Mouse (Mus musculus): ENCODE results near the gene Slc10a7.

The Slc10a7 gene

DNA sequence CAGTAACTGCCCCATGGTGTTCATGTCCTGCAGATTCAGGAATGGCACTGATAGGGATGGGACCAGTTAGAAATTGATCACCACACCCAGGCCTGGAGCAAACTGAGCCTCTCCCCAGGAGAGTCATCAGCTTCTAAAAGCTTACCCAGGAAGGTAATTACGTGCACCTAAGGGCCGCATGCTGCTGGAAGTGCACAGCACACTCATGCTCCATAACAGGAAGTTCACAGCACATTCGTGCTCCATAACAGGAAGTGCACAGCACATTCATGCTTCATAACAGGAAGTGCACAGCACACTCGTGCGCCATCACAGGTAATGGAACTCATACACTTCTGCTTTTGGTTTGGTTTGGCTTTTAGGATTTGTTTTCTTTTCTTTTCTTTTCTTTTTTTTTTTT is 114.8 kb downstream of the Slc10a7 start:
- 86% methylated on average over 5 of the region's 5 CpGs for WGBS

DNA sequence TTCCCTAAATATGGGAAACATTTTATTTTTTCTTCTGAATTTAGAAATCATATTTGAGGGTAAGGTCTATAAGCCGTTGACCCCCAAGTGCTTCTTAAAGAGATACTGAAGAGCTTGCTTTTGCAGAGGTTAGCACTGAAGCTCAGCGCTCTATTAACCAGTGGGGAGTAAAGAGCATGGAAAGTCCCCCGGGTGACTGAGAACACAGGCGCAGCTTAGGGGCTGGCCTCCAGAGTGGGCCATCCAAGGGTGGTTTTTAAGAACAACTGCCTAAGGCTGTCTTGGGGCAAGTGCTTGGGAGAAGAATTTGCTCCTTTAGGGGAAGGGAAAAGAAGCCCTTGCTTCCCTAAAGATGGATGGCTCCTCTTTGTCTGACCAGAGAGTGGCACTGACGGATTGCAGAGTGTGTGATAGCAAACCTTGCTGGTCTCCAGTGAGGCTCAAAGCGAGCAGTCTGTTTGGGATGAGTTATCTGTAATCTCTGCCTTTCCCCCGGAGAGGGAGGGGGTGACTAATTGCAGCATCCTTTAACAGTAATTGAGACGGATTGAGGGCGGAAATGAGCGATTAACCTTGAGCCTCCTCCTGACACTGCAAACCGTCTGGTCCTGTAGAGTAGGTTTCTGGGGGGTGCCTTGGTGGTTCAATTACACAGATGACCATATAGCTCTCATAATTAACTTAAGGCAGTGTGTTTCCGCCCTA is 115.7 kb downstream of the Slc10a7 start:
- WGBS, result 85% methylated on average over 12 of the region's 12 CpGs

DNA sequence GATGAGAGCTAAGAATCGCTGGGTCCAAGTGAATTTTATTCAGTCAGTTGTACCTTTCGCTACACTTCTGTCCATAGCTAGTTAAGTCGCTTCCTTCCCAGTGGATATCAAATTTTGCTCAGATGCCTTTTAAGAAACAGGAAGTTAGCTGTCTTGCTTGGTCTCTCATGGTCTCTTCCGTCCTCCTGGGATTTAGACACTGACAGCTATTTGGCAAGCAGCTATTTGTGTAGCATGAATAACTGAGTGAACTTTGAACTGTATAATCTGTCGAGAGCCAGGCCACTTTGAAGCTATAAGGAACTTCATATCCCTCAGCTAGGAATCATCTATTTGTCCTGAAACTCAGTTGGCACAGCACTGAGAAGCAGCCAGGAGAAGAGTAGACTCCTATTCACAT is 117.5 kb downstream of the Slc10a7 start:
- 74% methylated on average over 5 of the region's 5 CpGs for WGBS

DNA sequence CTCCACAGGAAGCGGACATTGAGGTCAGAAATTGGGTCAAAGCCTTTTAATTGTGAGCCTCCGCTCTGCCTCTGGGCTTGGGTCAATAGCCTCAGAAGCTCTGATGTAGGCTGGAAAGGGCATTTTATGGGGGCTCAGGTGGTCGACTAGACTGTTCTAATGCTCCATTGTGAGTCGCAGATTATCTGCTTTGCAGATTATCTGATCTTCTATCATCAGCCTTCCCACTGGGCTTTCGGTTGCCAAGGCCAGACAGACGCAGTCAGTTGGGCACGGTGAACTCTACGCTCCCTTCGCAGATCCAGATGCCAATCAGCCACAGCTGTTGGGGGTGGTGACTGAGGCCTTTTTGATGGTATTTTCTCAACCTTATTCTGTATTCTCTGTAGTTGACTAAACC is 118.6 kb downstream of the Slc10a7 start:
- WGBS, result 78% methylated on average over 9 of the region's 9 CpGs

GRCm38 (mm10) chr8:78630414-78631164 is 121.4 kb downstream of the Slc10a7 start:
- WGBS, result 60% methylated on average over 19 of the region's 19 CpGs

DNA sequence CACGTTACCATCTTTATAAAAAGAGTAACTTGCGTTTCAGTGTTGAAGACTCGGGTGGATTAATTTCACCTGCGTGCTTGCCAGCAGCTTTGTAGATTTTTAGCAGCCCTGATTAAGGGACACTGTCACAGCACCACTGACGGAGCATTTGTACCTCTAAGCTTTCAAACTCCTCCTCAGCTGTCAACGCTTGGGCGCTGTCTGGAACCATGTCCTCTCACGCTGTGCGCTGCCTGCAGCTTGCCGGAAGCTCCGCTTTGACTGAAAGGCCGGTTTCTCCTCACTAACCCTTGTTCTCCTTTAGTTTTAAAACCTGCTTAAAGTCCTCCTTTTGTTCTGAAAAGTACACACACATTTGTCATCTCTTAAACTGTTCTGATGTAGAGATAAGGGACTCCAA is 123.9 kb downstream of the Slc10a7 start:
- 49% methylated on average over 12 of the region's 12 CpGs for WGBS

DNA sequence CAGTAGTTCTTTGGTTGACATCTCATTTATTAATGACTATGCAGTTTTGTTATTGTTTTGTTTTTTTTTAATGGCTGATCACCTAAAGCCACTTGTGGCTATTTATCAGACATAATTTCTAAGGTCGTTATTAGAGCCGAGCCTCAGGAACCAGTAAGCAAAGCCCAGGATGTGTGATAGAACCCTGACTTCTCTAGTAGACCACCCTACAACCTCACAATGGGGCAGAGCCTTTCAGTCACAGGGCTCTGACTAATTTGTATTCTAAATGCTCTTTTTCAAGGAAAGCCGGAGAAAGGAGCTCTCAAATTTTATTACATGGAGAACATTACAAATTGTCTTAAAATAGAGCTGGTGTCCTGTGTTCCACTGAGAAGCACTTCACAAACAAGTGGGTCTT is 124.9 kb downstream of the Slc10a7 start:
- WGBS, result 70% methylated on average over 3 of the region's 3 CpGs

- 60% methylated on average over 17 of the region's 17 CpGs for WGBS
These were observed 125.5 kb downstream of the Slc10a7 start for GRCm38 (mm10) chr8:78634523-78635240.

- WGBS, result 84% methylated on average over 8 of the region's 8 CpGs
These were observed 126.2 kb downstream of the Slc10a7 start for GRCm38 (mm10) chr8:78635241-78635771.

DNA sequence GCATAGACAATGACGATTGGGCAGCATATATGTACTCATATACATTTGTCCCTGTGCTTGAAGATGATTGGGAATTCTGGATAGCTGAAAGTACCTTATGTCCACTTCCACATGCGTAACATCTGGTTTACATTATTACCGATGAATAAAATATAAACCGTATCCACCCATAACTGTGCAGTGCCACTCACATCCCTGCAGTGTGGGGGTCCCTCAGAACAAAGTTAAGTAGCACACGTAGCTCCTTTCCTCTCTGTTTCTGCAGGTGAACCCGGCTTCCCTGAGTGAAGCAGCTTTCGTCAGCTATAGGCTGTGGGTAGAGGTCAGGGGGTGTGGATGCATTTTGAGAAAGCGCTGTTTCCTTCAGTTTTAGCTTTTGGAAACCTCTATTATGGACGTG is 132.8 kb downstream of the Slc10a7 start:
- WGBS, result 92% methylated on average over 9 of the region's 9 CpGs

DNA sequence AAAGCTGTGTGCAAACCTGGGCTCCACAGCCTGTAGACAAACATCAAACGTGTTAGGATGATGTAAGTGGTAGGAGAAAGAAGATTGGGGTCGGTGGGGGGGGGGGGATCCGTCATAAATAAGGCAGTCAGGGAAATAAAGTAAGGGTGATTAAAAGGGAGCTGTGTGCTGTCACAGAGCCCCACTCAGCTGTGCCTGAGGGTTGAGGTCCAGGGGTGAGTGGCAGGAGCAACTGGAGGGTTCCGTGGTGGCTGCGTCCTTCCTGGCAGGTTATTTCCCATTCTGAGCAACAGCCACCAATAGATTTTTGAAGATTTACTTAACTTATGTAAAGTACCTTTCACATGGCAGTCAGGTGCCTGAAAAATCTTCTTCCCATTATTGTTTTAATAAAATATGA is 133.2 kb downstream of the Slc10a7 start:
- WGBS, result 86% methylated on average over 5 of the region's 5 CpGs

- 33% methylated on average over 8 of the region's 8 CpGs for WGBS
These were observed 138.0 kb downstream of the Slc10a7 start for GRCm38 (mm10) chr8:78647000-78647656.

DNA sequence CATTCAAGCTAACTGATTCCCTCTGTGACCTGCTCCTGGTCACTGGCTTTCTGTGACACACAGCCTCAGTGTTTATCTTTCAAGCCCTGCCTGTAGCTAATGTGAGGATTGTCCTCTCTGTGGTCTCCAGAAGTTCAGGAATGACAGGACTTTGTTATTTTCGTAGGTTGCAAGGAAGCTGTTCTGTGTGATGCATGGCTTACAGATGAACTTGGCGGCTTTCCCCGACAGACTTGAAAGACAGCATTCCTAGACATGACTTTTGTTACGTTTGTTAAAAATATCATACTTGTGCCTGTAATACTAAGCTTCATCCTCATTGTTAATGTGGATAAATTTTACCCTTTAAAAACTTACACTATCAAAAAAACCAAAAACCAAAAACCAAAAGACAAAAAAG is 138.7 kb downstream of the Slc10a7 start:
- WGBS, result 75% methylated on average over 4 of the region's 4 CpGs

- 14% methylated on average over 7 of the region's 7 CpGs for WGBS
These were observed 139.8 kb downstream of the Slc10a7 start for GRCm38 (mm10) chr8:78648918-78649317.

DNA sequence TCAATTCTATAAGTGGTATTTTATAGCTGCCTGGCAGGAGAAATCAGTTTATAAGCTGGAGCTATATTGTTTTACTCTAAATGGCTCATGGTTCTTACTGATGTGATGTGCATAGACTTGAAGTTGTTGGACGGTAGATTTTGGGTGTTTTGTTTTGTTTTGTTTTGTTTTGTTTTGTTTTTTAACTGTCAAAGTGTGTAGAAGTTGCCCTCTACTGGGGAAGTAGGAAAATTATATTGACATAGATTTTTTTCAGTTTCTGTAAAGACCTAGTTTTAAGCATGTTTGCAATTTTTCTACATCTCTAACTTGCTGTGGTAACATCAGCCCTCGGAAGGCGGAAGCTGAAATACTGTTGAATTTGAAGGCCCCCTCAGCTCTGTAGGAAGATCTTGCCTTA is 142.5 kb downstream of the Slc10a7 start:
- 41% methylated on average over 3 of the region's 3 CpGs for WGBS

- WGBS, result 60% methylated on average over 1 of the region's 1 CpGs
These were observed 146.4 kb downstream of the Slc10a7 start for GRCm38 (mm10) chr8:78655351-78656045.

- WGBS, result 73% methylated on average over 10 of the region's 10 CpGs
These were observed 147.7 kb downstream of the Slc10a7 start for GRCm38 (mm10) chr8:78656700-78657370.

DNA sequence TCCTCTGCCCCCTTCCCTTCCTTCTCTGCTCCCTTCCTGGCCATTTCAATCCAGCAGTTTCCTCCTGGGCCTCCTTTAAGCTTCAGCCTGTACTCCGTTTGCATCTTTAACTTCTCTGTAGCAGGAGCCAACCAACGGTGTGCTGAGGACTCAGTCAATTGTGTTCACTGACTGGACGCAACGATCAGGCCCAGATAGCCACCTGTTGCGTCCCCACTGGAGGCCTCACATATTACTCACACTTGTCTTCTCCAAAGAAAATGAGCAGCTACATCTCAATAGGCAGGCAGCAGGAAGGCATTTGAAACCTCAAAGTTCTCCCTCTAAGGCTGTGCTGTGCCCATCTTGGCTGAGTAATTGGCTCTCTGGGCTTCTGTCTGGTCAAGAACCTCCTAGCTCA is 149.0 kb downstream of the Slc10a7 start:
- 89% methylated on average over 5 of the region's 5 CpGs for WGBS

DNA sequence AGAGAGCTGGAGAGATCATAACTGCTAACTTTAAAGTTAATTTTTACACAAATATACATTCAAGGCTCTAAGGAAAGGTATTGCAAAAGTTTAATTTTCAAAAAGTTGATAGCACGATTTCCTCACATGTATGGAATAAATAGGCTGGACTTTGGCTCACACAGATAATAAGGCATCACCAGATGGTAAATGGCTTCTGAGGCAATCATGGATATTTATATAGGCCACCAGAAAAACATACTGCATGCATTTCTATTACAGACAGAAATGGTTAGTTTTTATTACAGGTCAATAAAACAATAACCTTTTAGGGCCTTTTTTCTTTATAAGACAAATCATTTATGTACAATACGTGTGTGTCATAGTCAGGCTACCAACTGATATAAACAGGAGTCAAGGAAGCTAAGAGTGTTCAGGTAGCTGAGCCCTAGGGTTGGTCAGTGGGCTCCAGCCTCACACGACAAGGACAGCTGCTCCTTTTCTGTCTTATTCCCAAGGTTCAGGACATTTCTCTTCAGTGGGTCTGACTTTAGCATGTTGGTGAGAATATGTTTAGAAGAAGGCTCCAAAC is 150.6 kb downstream of the Slc10a7 start:
- WGBS, result 94% methylated on average over 3 of the region's 3 CpGs

DNA sequence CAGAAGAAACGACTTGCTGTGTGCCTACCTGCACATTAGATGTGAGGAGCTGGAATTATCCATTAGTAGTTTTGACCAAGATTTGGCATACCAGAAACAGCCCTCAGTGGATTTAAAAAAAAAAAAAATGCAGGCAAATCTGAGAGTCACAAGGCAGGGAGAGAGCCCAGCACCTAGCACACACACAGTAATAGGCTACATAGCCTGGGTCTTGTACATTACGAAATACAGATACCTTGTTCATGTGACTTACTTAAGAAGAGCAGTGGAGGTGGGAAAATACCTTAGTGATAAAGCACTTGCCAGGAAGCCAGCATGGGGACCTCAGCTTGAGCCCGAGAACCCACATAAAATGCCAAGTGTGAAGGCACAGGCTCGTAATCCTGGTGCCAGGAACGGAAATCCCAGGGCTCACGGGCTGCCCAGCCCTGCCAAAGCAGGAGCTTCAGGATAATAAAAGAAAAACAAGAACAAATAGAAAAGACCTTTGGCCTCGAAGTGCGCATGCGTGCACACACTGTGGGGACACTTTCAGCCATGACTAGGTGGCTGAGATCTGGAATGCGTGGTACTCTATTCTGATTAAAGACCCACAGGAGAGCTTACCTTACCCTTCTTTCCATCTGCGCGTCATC is 155.3 kb downstream of the Slc10a7 start:
- WGBS, result 90% methylated on average over 12 of the region's 12 CpGs

Data from cerebral cortex, adult 2 months (tissue).